Mouse (Mus musculus) layer of hippocampus, adult 6 months (tissue): ENCODE measurements around the gene Rraga. TPM values are rescaled to one million over a fixed set of nuclear protein-coding genes. Genes with fewer than 3 reads are reported as not detected.

Experiments used
- long read RNA-seq, 2 experiments: library from polyadenylated mRNA; unstranded; transcript quantifications; one replicate each; pipeline ENCODE4 v2.0.0; 2019 to 2020
- polyA plus RNA-seq: library from polyadenylated mRNA; unstranded; fragments of <200 nt; fragmentation: Nextera tagmentation; gene quantifications from 2 replicates; pipeline ENCODE4 v1.2.3, GENCODE M21; 2021

The Rraga gene
- 43.3 and 53.3 TPM in 2 replicates for polyA plus RNA-seq
- long read RNA-seq, experiment 1, transcript Rraga-201 (1 exons, 1,618 nt) = major isoform, 53 of 53 reads
- long read RNA-seq, experiment 1, partial matches to known transcripts = 0 of 53 reads
- long read RNA-seq, experiment 1, other reads (novel, unspliced or antisense) = 0 of 53 reads
- long read RNA-seq, experiment 2, transcript Rraga-201 (1 exons, 1,618 nt) = major isoform, 99 of 100 reads
- long read RNA-seq, experiment 2, partial matches to known transcripts = 0 of 100 reads
- long read RNA-seq, experiment 2, other reads (novel, unspliced or antisense) = 1 of 100 reads

DNA sequence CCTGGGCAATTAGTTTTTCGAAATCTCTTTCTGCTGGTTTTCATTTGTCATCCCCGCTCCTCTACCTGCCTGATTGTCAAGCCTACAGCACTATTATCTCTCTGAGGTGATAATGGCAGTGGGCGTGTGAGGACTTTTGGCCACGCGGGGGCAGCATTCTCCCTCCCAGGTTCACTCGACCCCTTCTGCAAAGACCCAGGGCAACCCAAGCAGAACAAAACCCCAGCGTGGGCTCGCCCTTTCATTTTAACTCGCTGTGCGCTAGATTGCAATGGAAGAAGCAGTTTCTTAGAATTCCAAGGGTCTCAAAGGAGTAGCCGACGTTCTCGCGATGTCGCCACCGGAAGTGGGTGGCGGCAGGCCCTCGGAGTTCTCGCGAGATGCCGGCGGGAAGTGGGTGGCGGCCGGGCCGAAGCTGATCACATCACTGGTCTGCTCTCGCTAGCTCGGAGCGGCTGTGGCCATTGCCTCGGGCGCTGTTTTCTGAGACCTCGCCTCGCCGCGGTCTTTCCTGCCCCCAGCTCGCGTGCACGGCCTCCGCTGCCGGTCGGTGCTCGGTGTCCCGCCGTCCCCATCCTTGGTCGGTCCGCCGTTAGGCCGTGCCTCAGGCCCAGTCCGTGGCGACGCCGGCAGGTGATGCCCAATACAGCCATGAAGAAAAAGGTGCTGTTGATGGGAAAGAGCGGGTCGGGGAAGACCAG is at the start of gene Rraga:
Gene Rraga, plus strand, starts transcription at position 386 of the 701 bp plus-strand sequence.

DNA sequence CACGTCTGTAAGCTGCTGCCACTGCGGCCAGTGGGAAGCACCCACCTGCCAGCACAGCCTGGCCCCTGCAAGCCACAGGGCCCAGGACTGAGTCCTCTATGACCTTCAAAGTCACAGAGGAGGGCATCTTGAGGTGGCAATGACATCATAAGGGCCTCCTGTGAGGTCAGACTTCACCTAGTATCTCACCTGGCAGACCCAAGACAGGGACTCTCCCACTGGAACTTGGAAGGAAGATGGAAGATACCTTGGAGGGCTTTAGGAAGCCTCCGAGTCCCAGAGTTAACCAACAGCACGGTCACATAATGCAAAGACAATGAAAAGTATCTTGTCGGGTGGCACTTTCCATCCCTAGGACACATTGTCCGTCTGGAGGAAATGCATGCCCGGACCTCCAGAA is 17.2 kb upstream of the Rraga start, which contains the start of gene Saxo1:
Gene Saxo1, minus strand, starts transcription at position 101 of the 400 bp plus-strand sequence.

DNA sequence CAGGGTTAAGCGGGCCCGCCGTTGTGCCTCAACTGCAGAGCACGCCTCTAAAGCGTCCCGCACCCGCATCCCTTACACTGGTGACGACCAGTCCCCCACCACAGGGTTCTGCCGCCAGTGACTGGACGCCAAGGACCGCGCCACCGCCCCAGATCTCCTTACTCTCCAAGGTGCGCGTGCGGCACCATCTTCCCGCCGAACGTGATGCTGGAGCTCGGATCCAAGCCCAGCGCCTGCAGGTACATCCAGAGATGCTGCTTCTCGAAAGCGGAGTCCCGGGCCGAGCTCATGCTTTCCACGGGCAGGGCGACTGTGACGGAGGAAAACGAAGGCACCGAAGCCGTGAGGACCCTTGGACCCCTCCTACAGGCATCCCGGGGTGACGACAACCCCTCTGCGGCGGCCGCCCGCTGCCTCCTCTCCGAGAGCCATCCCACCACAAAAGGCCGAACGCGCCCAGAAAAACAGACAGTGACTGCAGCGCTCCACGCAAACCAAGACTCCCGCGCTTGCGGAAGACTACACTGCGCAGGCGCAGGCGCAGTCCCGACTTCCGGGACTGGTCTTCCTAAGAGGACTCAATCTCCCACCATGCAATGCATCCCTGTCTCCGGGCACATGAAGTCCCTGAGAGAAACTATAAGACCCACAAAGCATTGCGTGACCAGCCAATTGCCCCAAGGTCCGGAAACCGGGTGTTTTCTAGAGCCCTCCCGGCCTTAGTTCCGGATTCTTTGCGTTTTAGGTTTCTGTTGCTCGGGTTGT is 36.2 kb downstream of the Rraga start, which contains the start of gene Haus6:
Gene Haus6, minus strand, starts transcription at position 532 of the 765 bp plus-strand sequence.

Other genes with a start within 250 kb of the Rraga start
- not detected in 2 replicates for gene Saxo1, start 17.3 kb upstream of the Rraga start, polyA plus RNA-seq
- gene Haus6, start 36.4 kb downstream of the Rraga start, polyA plus RNA-seq = 1.8 and 2.7 TPM in 2 replicates
- gene Plin2, start 94.4 kb downstream of the Rraga start, polyA plus RNA-seq = 14.0 and 18.4 TPM in 2 replicates
- gene Dennd4c, start 172.9 kb downstream of the Rraga start, polyA plus RNA-seq = 0.69 and 1.0 TPM in 2 replicates